ENCODE assay signal across 8 mouse cellular contexts in genomic region chr10:75872025-75872914, GRCm38 (mm10). TPM values are rescaled to one million over a fixed set of nuclear protein-coding genes. Genes with fewer than 3 reads are reported as not detected.
A peak's percentile ranks its signal among the peaks of the same experiment; 100 is the strongest.
DNase-seq lines count a peak whose midpoint lies in the region; ATAC-seq and TF ChIP-seq lines count a peak whose summit lies in the region.

No protein-coding gene starts in this region.

- 24% methylated on average over 10 of the region's 10 CpGs for WGBS in liver, embryonic 14.5 days (ENCODE audit: insufficient replicate concordance)

- TF ChIP-seq POLR2A in testis, adult 2 months (IDR thresholded peaks at IDR 0.05; ENCODE audit: control insufficient read depth, low read depth, low read length): no peak

- peak; percentile 5 for DNase-seq in cerebellum, adult 9-11 months
- no peak for DNase-seq in cerebellum, postnatal 10 days
- no peak for DNase-seq in testis, postnatal 14 days (ENCODE audit: low spot score)
- no peak for DNase-seq in liver, embryonic 14.5 days (ENCODE audit: low read depth in 3 of 3, low spot score in 3 of 3)
- DNase-seq in right cerebral cortex, postnatal 10 days (ENCODE audit: low spot score in 2 of 2): no peak
- no peak for DNase-seq in right cerebral cortex, postnatal 4 days
- DNase-seq in kidney, adult 18-20 months: no peak

- no peak for TF ChIP-seq CTCF in testis, adult 2 months (IDR thresholded peaks at IDR 0.05; ENCODE audit: control insufficient read depth, insufficient read depth, insufficient replicate concordance, low read depth, low read length)
- no peak for TF ChIP-seq CTCF in liver, embryonic 14.5 days (IDR thresholded peaks at IDR 0.05; ENCODE audit: low read depth)

- H3K27me3 ChIP-seq in testis, adult 2 months (ENCODE audit: control insufficient read depth, insufficient read depth, low read length): no peaks in the 10 kb centered on the region
- no peaks in the 10 kb centered on the region for H3K27me3 ChIP-seq in liver, embryonic 14.5 days (ENCODE audit: control insufficient read depth, insufficient read depth, low read length)

- no peak overlapping the region for H3K9ac ChIP-seq in liver, embryonic 14.5 days (replicated peaks)

- TF ChIP-seq EP300 in liver, embryonic 14.5 days (IDR thresholded peaks at IDR 0.05; ENCODE audit: low read depth): no peak

- H3K4me2 ChIP-seq in liver, embryonic 14.5 days (ENCODE audit: low read depth): peak overlapping the region; percentile 65

- peak overlapping the region; percentile 36; the same call in 1 of the 2 replicates for H3K4me3 ChIP-seq in testis, adult 2 months (ENCODE audit: control insufficient read depth, low read depth, low read length)
- H3K4me3 ChIP-seq in liver, embryonic 14.5 days (ENCODE audit: insufficient read depth in 1 of 2, low read depth in 2 of 2, low read length in 2 of 2): peak overlapping the region; percentile 47 to 63

- H3K4me1 ChIP-seq in testis, adult 2 months (ENCODE audit: control insufficient read depth, insufficient read depth, low read length): peaks cover 4% of the 10 kb centered on the region
- H3K4me1 ChIP-seq in liver, embryonic 14.5 days (replicated peaks; ENCODE audit: control insufficient read depth in 2 of 2, insufficient read depth in 2 of 2, low read length in 1 of 2): peaks cover 5 to 13% of the 10 kb centered on the region in 2 experiments

- peak; percentile 37; the same call in 1 of the 2 replicates for ATAC-seq in liver, embryonic 14.5 days (ENCODE audit: insufficient read depth)

- no peaks in the 10 kb centered on the region for H3K9me3 ChIP-seq in liver, embryonic 14.5 days (ENCODE audit: control insufficient read depth, low read length)

- no peak overlapping the region; the same call in 1 of the 2 replicates for H3K27ac ChIP-seq in testis, adult 2 months (ENCODE audit: control insufficient read depth, insufficient read depth, low read depth, low read length)
- H3K27ac ChIP-seq in liver, embryonic 14.5 days: no peak overlapping the region

- H3K36me3 ChIP-seq in testis, adult 2 months (ENCODE audit: control insufficient read depth, insufficient read depth, low read length): no peaks in the 10 kb centered on the region
- H3K36me3 ChIP-seq in liver, embryonic 14.5 days (replicated peaks; ENCODE audit: control insufficient read depth, insufficient read depth, low read depth): no peaks in the 10 kb centered on the region

RNA-seq across cellular contexts. Expression of gene Mif, which starts 12.2 kb away (rescaled TPM):
- polyA plus RNA-seq in testis, adult 2 months (2012; rRNA removed): 261 and 275 TPM in 2 replicates
- polyA plus RNA-seq in liver, embryonic 14.5 days (2012; rRNA removed): 846 and 879 TPM in 2 replicates
- 746 and 755 TPM in 2 replicates for polyA plus RNA-seq in liver, embryonic 14.5 days (2014; fragmentation: Nextera tagmentation; extraction: Ambion mirVana)

RNA-seq across cellular contexts. Expression of gene Derl3, which starts 20.9 kb away (rescaled TPM):
- 120 and 145 TPM in 2 replicates for polyA plus RNA-seq in testis, adult 2 months (2012; rRNA removed)
- polyA plus RNA-seq in liver, embryonic 14.5 days (2012; rRNA removed): 0.23 and 0.47 TPM in 2 replicates
- 0.18 TPM in 1 of 2 replicates, not detected in the other for polyA plus RNA-seq in liver, embryonic 14.5 days (2014; fragmentation: Nextera tagmentation; extraction: Ambion mirVana)

RNA-seq across cellular contexts. Expression of gene Gstt2, which starts 35.0 kb away (rescaled TPM):
- 159 and 168 TPM in 2 replicates for polyA plus RNA-seq in testis, adult 2 months (2012; rRNA removed)
- 33.8 and 36.4 TPM in 2 replicates for polyA plus RNA-seq in liver, embryonic 14.5 days (2012; rRNA removed)
- polyA plus RNA-seq in liver, embryonic 14.5 days (2014; fragmentation: Nextera tagmentation; extraction: Ambion mirVana): 42.7 and 43.7 TPM in 2 replicates

RNA-seq across cellular contexts. Expression of gene Smarcb1, which starts 49.1 kb away (rescaled TPM):
- polyA plus RNA-seq in testis, adult 2 months (2012; rRNA removed): 41.7 and 43.9 TPM in 2 replicates
- 21.2 and 28.5 TPM in 2 replicates for polyA plus RNA-seq in liver, embryonic 14.5 days (2012; rRNA removed)
- 47.7 and 55.3 TPM in 2 replicates for polyA plus RNA-seq in liver, embryonic 14.5 days (2014; fragmentation: Nextera tagmentation; extraction: Ambion mirVana)

RNA-seq across cellular contexts. Expression of gene Gstt4, which starts 49.9 kb away (rescaled TPM):
- 500 and 561 TPM in 2 replicates for polyA plus RNA-seq in testis, adult 2 months (2012; rRNA removed)
- not detected in 2 replicates for polyA plus RNA-seq in liver, embryonic 14.5 days (2012; rRNA removed)
- 0.10 TPM in 1 of 2 replicates, not detected in the other for polyA plus RNA-seq in liver, embryonic 14.5 days (2014; fragmentation: Nextera tagmentation; extraction: Ambion mirVana)

Comparison
In these comparisons a context has a peak if more than half of its experiments do, and no peak if none do; other contexts are left out.
1. RNA of gene Derl3, which starts 20.9 kb away (polyA plus RNA-seq): 120 to 145 TPM in testis, adult 2 months; 0.18 to 0.47 TPM in liver, embryonic 14.5 days; every median in the first group is over 10 times any median in the second.